Mouse (Mus musculus) midbrain, embryonic 12.5 days (tissue): ENCODE data around the gene Fbxo47. TPM values are rescaled to one million over a fixed set of nuclear protein-coding genes. Genes with fewer than 3 reads are reported as not detected.

Source experiments
- ATAC-seq: fragments of 200-750 bp; cut with Nextera tagmentation; 2 replicates; pipeline ENCODE4 v1.8.0; 2017; ENCODE audit warnings: low read depth, moderate TSS enrichment, moderate library complexity; ENCODE audit not compliant: low FRiP score
- H3K27ac ChIP-seq: fragments of 300-500 bp; sonication (generic); replicated peaks from 2 replicates; pipeline ENCODE4 v1.5.1; 2016; ENCODE audit warnings: mild to moderate bottlenecking
- H3K27me3 ChIP-seq: fragments of 300-500 bp; sonication (generic); 2 replicates; pipeline ENCODE4 v1.6.1; 2016; ENCODE audit warnings: mild to moderate bottlenecking
- H3K36me3 ChIP-seq: fragments of 300-500 bp; sonication (generic); 2 replicates; pipeline ENCODE4 v1.6.1; 2016
- H3K4me1 ChIP-seq: fragments of 300-500 bp; sonication (generic); 2 replicates; pipeline ENCODE4 v1.6.1; 2016
- H3K4me2 ChIP-seq: fragments of 300-500 bp; sonication (generic); replicated peaks from 2 replicates; pipeline ENCODE4 v1.6.1; 2016; ENCODE audit warnings: mild to moderate bottlenecking, moderate library complexity
- H3K4me3 ChIP-seq: fragments of 300-500 bp; sonication (generic); 2 replicates; pipeline ENCODE4 v1.5.1; 2016; ENCODE audit warnings: mild to moderate bottlenecking
- H3K9ac ChIP-seq: fragments of 300-500 bp; sonication (generic); replicated peaks from 2 replicates; pipeline ENCODE4 v1.6.1; 2016; ENCODE audit warnings: mild to moderate bottlenecking, moderate library complexity
- H3K9me3 ChIP-seq: fragments of 300-500 bp; sonication (generic); 2 replicates; pipeline ENCODE4 v1.6.1; 2016; ENCODE audit warnings: mild to moderate bottlenecking
- WGBS: fragments of 180-500 bp; shearing (Covaris S2); methylation state at CpG from one replicate; pipeline ENCODE4 v1.1.7; 2016; 5-methylcytosine and 5-hydroxymethylcytosine counted together
- polyA plus RNA-seq: library from polyadenylated mRNA; unstranded; fragments of >200 nt; fragmentation: Nextera tagmentation; extraction: Ambion mirVana; gene quantifications from 2 replicates; pipeline ENCODE4 v1.2.1, GENCODE M21; 2016

Fbxo47 gene
- polyA plus RNA-seq, result 0.54 and 0.71 TPM in 2 replicates

DNA sequence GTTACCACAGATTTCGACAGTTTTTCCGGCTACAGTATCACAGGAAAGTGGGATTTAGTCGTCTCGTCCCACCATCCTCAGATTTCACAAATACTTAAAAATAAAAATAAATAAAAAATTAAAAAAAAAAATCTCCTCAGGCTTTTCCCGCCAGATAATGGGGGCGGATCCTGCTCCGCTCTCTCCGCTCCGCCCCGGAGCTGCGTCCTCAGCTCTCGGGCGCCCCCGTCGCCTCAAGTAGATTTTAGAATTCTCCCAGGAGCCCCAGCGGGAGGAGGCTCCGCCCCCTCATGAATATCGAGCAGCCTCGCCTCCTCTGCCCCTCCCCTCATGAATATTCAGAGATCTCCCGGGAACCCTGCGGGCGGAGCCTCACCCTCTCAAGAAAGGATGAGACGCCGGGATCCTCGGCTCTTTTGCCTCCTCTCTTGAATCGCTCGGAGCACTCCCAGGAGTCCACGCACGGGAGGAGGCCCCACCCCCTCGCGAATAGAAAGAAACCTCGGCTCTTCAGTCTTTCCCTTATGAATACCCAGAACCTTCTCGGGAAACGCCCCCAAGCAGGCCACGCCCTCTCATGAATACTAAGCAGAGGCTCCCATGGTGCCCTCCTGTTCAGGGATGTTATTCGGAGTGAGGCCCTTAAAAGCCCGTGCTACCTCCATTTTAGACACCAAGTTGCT is at the start of gene Fbxo47:
Fbxo47 (minus strand) TSS at position 237 of the 683 bp plus-strand sequence.
- WGBS, result under 1% methylated on average over 37 of the region's 37 CpGs
- Histone ChIP-seq H3K9ac (peak within 1 kb of the TSS; percentile 48; the same call in 1 of the 2 replicates), H3K4me1 (no peaks in the 10 kb centered on the region), H3K27me3 (no peaks in the 10 kb centered on the region), H3K36me3 (no peaks in the 10 kb centered on the region), H3K9me3 (no peaks in the 10 kb centered on the region), H3K4me3 (peak within 1 kb of the TSS; percentile 57), H3K4me2 (peak within 1 kb of the TSS; percentile 61), H3K27ac (peak within 1 kb of the TSS; percentile 87)
- peak; percentile 95 for ATAC-seq

DNA sequence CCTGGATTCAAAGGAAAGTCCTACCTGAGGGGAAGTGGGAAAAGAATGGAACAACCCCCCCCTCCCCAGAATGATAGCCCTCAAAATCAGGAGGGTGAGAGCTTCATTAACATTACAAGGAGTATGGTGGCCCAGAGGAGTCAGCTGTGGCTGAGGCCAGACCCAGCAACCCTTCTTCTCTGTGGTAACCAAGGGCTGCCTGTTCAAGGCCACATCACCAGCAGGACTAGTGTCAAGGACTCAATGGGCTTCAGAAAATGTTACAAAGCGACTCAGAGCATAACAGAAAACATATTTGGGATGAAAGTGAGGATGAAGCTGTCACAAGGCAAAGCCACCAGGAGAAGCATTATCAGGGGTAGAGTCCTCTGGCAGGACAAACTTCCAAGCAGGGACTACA is 49.6 kb upstream of the Fbxo47 start:
- Histone ChIP-seq H3K4me1 (no peaks in the 10 kb centered on the region), H3K27me3 (no peaks in the 10 kb centered on the region), H3K4me2 (no peak overlapping the region), H3K27ac (no peak overlapping the region), H3K9me3 (no peaks in the 10 kb centered on the region), H3K9ac (no peak overlapping the region), H3K4me3 (no peak overlapping the region), H3K36me3 (no peaks in the 10 kb centered on the region)
- WGBS, result 79% methylated on average over 1 of the region's 1 CpGs
- ATAC-seq, result no peak

DNA sequence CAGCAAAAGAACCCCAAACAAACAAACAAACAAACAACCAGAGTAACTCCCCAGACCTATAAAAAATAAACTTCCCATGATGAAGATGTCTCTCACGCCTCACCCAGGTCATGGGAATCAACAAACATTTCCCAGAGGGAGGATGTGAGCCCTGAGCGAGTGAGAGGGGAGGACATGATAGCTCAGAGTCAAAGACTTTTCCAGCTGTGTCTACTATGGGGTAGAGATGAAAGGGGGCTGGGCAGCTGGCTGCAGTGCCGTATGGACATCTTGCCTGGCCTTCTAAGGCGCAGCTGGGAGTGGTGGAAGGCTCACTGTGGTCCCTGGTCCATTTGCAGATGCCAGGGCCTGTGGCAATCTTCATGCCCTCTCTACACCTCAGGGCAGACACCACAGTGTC is 45.0 kb upstream of the Fbxo47 start:
- ATAC-seq, result no peak
- H3K27me3 ChIP-seq, result 0 out of 2 replicates have a peak, but pooled peaks cover 4% of the 10 kb centered on the region
- no peak overlapping the region for H3K27ac ChIP-seq
- H3K9me3 ChIP-seq, result no peaks in the 10 kb centered on the region
- WGBS, result 82% methylated on average over 4 of the region's 4 CpGs
- H3K9ac ChIP-seq, result no peak overlapping the region
- H3K4me2 ChIP-seq, result no peak overlapping the region
- no peaks in the 10 kb centered on the region for H3K4me1 ChIP-seq
- H3K36me3 ChIP-seq, result no peaks in the 10 kb centered on the region
- no peak overlapping the region for H3K4me3 ChIP-seq

GRCm38 (mm10) chr11:97924217-97924616 is 40.3 kb upstream of the Fbxo47 start:
- Histone ChIP-seq H3K9ac (no peak overlapping the region), H3K27ac (no peak overlapping the region), H3K4me2 (no peak overlapping the region), H3K9me3 (no peaks in the 10 kb centered on the region), H3K4me3 (no peak overlapping the region), H3K27me3 (0 out of 2 replicates have a peak, but pooled peaks cover 4% of the 10 kb centered on the region), H3K4me1 (no peaks in the 10 kb centered on the region), H3K36me3 (no peaks in the 10 kb centered on the region)
- 95% methylated on average over 10 of the region's 10 CpGs for WGBS
- ATAC-seq, result no peak

- Histone ChIP-seq H3K36me3 (no peaks in the 10 kb centered on the region), H3K27me3 (0 out of 2 replicates have a peak, but pooled peaks cover 4% of the 10 kb centered on the region), H3K4me3 (no peak overlapping the region), H3K9ac (no peak overlapping the region), H3K4me2 (no peak overlapping the region), H3K27ac (no peak overlapping the region), H3K4me1 (no peaks in the 10 kb centered on the region), H3K9me3 (no peaks in the 10 kb centered on the region)
- WGBS, result 83% methylated on average over 9 of the region's 9 CpGs
- ATAC-seq, result no peak
Observed at GRCm38 (mm10) chr11:97923639-97924038, 39.7 kb upstream of the Fbxo47 start.

GRCm38 (mm10) chr11:97915974-97916503 is 32.1 kb upstream of the Fbxo47 start:
- Histone ChIP-seq H3K9me3 (no peaks in the 10 kb centered on the region), H3K27me3 (no peaks in the 10 kb centered on the region), H3K27ac (no peak overlapping the region), H3K36me3 (no peaks in the 10 kb centered on the region), H3K4me1 (peaks cover 8% of the 10 kb centered on the region), H3K9ac (no peak overlapping the region), H3K4me2 (no peak overlapping the region), H3K4me3 (no peak overlapping the region)
- ATAC-seq, result no peak
- WGBS, result 89% methylated on average over 6 of the region's 6 CpGs

GRCm38 (mm10) chr11:97915471-97915870 is 31.5 kb upstream of the Fbxo47 start:
- Histone ChIP-seq H3K36me3 (no peaks in the 10 kb centered on the region), H3K4me2 (no peak overlapping the region), H3K4me1 (peaks cover 11% of the 10 kb centered on the region), H3K4me3 (no peak overlapping the region), H3K9ac (no peak overlapping the region), H3K9me3 (no peaks in the 10 kb centered on the region), H3K27ac (no peak overlapping the region), H3K27me3 (no peaks in the 10 kb centered on the region)
- 81% methylated on average over 2 of the region's 2 CpGs for WGBS
- ATAC-seq, result no peak

DNA sequence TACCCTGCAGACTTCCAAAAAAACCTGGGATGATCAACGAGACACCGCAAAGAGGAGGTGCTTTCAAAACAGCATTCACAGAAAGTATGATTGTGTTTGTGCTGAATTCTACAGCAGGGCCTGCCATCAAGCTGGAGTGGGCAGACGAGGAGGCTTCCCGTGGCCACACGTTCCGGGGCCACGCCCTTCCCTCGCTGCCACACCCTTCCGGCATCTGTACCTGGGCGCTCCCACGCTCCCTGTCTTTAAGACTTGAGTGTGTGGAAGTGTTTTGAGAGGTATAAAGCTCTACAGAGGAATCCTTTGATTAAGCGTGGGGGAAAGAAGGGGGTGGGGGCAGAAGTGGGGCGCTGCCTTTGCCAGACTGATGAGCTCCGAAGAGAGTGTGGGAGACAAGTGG is 29.2 kb upstream of the Fbxo47 start:
- Histone ChIP-seq H3K27me3 (peaks cover 3% of the 10 kb centered on the region; the same call in 1 of the 2 replicates), H3K4me3 (no peak overlapping the region), H3K27ac (no peak overlapping the region), H3K4me2 (no peak overlapping the region), H3K9ac (no peak overlapping the region), H3K9me3 (no peaks in the 10 kb centered on the region), H3K36me3 (no peaks in the 10 kb centered on the region), H3K4me1 (peaks cover 11% of the 10 kb centered on the region)
- 91% methylated on average over 14 of the region's 14 CpGs for WGBS
- no peak for ATAC-seq

DNA sequence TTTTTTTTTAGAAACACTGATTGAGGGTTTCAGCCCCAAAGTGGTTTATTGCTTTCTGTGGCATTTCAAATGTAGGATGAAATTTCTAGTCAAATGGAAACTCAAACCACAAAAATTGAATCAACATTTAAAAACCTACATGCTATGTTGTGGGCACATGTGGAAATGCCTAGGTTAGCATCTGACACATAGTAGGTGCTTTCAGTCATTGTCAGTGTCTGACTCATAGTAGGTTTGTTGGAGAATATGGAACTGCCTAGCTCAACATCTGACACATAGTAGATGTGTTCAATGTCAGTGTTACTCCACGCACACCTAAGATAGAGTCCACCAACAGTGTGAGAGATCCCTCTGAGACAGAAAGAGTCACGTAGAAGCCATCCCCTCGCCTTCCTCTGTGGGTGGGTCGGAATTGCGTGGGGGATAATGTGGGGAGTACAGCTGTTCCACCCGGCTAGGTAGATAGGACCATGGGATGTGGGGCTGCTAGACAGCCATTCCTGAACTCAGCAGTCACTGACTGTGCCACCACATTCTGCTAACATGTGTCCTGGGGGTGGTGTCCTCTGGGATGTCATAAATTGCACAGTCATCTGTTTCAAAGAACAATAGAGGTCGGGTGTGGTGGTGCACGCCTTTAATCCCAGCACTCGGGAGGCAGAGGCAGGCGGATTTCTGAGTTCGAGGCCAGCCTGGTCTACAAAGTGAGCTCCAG is 24.8 kb upstream of the Fbxo47 start:
- Histone ChIP-seq H3K4me3 (no peak overlapping the region), H3K4me2 (no peak overlapping the region), H3K9ac (no peak overlapping the region), H3K9me3 (no peaks in the 10 kb centered on the region), H3K4me1 (peaks cover 8% of the 10 kb centered on the region), H3K36me3 (no peaks in the 10 kb centered on the region), H3K27me3 (peaks cover 4% of the 10 kb centered on the region; the same call in 1 of the 2 replicates), H3K27ac (no peak overlapping the region)
- no peak for ATAC-seq
- WGBS, result 90% methylated on average over 11 of the region's 11 CpGs

DNA sequence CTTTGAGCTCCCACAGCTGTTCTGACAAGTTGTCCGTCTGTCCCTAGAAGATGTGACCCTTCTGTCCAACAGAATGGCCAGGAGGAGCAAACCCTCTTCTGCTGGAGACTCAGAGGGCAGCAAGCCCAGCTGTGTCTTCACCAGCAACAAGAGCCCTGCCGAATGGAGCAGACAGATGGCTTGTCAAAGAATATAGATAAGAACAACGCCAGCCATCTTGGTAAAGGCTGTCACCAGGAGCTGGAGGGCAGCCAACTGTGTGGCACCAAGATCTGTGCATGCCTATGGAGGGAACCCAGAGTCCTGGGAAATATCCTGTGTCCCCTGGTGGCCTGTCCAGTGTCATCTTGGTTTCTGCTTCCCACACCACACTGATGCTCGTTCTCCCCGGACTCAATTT is 24.0 kb upstream of the Fbxo47 start:
- H3K4me2 ChIP-seq, result no peak overlapping the region
- ATAC-seq, result no peak
- no peaks in the 10 kb centered on the region for H3K36me3 ChIP-seq
- no peak overlapping the region for H3K4me3 ChIP-seq
- no peak overlapping the region for H3K9ac ChIP-seq
- WGBS, result 91% methylated on average over 5 of the region's 5 CpGs
- H3K27ac ChIP-seq, result no peak overlapping the region
- H3K9me3 ChIP-seq, result no peaks in the 10 kb centered on the region
- peaks cover 4% of the 10 kb centered on the region; the same call in 1 of the 2 replicates for H3K27me3 ChIP-seq
- H3K4me1 ChIP-seq, result peaks cover 8% of the 10 kb centered on the region

- no peak overlapping the region for H3K9ac ChIP-seq
- ATAC-seq, result no peak
- H3K4me2 ChIP-seq, result no peak overlapping the region
- H3K4me3 ChIP-seq, result no peak overlapping the region
- H3K9me3 ChIP-seq, result no peaks in the 10 kb centered on the region
- H3K4me1 ChIP-seq, result peaks cover 8% of the 10 kb centered on the region
- H3K36me3 ChIP-seq, result no peaks in the 10 kb centered on the region
- H3K27ac ChIP-seq, result no peak overlapping the region
- peaks cover 4% of the 10 kb centered on the region; the same call in 1 of the 2 replicates for H3K27me3 ChIP-seq
- 88% methylated on average over 9 of the region's 9 CpGs for WGBS
Observed at GRCm38 (mm10) chr11:97906905-97907304, 23.0 kb upstream of the Fbxo47 start.

- H3K27me3 ChIP-seq, result peaks cover 4% of the 10 kb centered on the region; the same call in 1 of the 2 replicates
- no peak overlapping the region for H3K4me2 ChIP-seq
- WGBS, result 55% methylated on average over 2 of the region's 2 CpGs
- H3K36me3 ChIP-seq, result no peaks in the 10 kb centered on the region
- peaks cover 2% of the 10 kb centered on the region; the same call in 1 of the 2 replicates for H3K4me1 ChIP-seq
- H3K4me3 ChIP-seq, result no peak overlapping the region
- no peak overlapping the region for H3K9ac ChIP-seq
- no peaks in the 10 kb centered on the region for H3K9me3 ChIP-seq
- no peak overlapping the region for H3K27ac ChIP-seq
- no peak for ATAC-seq
Observed at GRCm38 (mm10) chr11:97905941-97906340, 22.0 kb upstream of the Fbxo47 start.
